Mouse (Mus musculus): Measurements from ENCODE around the gene Atl1. TPM values are rescaled to one million over a fixed set of nuclear protein-coding genes. Genes with fewer than 3 reads are reported as not detected.

The Atl1 gene
- polyA plus RNA-seq, 1 experiment: 0.50 TPM

GRCm38 (mm10) chr12:69985546-69985945 lies 93.1 kb downstream of the Atl1 start:
- no peaks in the 10 kb centered on the region for H3K4me1 ChIP-seq (ENCODE audit: control insufficient read depth, insufficient read depth, low read length)
- H3K4me3 ChIP-seq (replicated peaks; ENCODE audit: control insufficient read depth, low read depth, low read length): no peak overlapping the region
- H3K27ac ChIP-seq (ENCODE audit: control insufficient read depth, insufficient read depth, low read depth, low read length, poor library complexity): no peak overlapping the region
- 35% methylated on average over 4 of the region's 4 CpGs for WGBS
- TF ChIP-seq CTCF (IDR thresholded peaks at IDR 0.05; ENCODE audit: control insufficient read depth, insufficient read depth, low read length) (no peak), POLR2A (IDR thresholded peaks at IDR 0.05; ENCODE audit: borderline replicate concordance, control insufficient read depth, low read depth, low read length) (no peak)

DNA sequence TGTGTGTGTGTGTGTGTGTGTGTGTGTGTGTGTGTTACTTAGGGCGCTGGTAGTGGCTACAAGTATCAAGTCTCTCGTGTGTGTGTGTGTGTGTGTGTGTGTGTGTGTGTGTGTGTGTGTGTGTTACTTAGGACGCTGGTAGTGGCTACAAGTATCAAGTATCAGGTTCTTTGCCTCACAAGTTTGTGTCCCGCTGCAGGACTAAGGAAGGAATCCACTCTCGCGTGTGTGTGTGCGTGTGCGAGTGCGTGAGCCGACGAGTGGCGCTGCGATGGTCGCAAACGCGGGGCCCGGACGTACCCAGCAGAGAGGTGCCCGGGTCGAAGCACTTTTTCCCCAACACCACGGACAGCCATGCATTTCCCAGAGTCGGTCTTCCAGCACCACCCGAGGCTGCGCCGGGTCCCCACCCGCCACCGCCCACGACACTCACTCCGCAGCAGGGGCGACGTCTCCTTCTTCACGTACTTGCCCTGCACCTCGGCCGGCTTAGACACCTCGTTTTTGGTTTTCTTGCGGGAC lies 93.9 kb downstream of the Atl1 start:
- Histone ChIP-seq H3K4me3 (replicated peaks; ENCODE audit: control insufficient read depth, low read depth, low read length) (peak overlapping the region; percentile 99), H3K27ac (ENCODE audit: control insufficient read depth, insufficient read depth, low read depth, low read length, poor library complexity) (peak overlapping the region; percentile 93), H3K4me1 (ENCODE audit: control insufficient read depth, insufficient read depth, low read length) (no peaks in the 10 kb centered on the region)
- TF ChIP-seq POLR2A (IDR thresholded peaks at IDR 0.05; ENCODE audit: borderline replicate concordance, control insufficient read depth, low read depth, low read length): no peak
- no peak for TF ChIP-seq CTCF (IDR thresholded peaks at IDR 0.05; ENCODE audit: control insufficient read depth, insufficient read depth, low read length)
- under 1% methylated on average over 35 of the region's 36 CpGs for WGBS

- Histone ChIP-seq H3K27ac (ENCODE audit: control insufficient read depth, insufficient read depth, low read depth, low read length, poor library complexity) (peak within 1 kb of the TSS; percentile 93), H3K4me1 (ENCODE audit: control insufficient read depth, insufficient read depth, low read length) (no peaks in the 10 kb centered on the region), H3K4me3 (replicated peaks; ENCODE audit: control insufficient read depth, low read depth, low read length) (peak within 1 kb of the TSS; percentile 99)
- peak; percentile 63; the same call in 1 of the 2 replicates for TF ChIP-seq POLR2A (IDR thresholded peaks at IDR 0.05; ENCODE audit: borderline replicate concordance, control insufficient read depth, low read depth, low read length)
- TF ChIP-seq CTCF (IDR thresholded peaks at IDR 0.05; ENCODE audit: control insufficient read depth, insufficient read depth, low read length): no peak
- WGBS: under 1% methylated on average over 89 of the region's 102 CpGs
These were observed 94.5 kb downstream of the Atl1 start, which contains the start of gene Sav1 for GRCm38 (mm10) chr12:69986786-69987497. Gene Sav1 (minus strand): TSS chr12:69987002.

- H3K4me3 ChIP-seq (replicated peaks; ENCODE audit: control insufficient read depth, low read depth, low read length): no peak overlapping the region
- 71% methylated on average over 3 of the region's 3 CpGs for WGBS
- H3K4me1 ChIP-seq (ENCODE audit: control insufficient read depth, insufficient read depth, low read length): no peaks in the 10 kb centered on the region; the same call in 1 of the 2 replicates
- H3K27ac ChIP-seq (ENCODE audit: control insufficient read depth, insufficient read depth, low read depth, low read length, poor library complexity): no peak overlapping the region
- TF ChIP-seq POLR2A (IDR thresholded peaks at IDR 0.05; ENCODE audit: borderline replicate concordance, control insufficient read depth, low read depth, low read length) (no peak), CTCF (IDR thresholded peaks at IDR 0.05; ENCODE audit: control insufficient read depth, insufficient read depth, low read length) (no peak)
These were observed 103.0 kb downstream of the Atl1 start for GRCm38 (mm10) chr12:69995382-69995781.

DNA sequence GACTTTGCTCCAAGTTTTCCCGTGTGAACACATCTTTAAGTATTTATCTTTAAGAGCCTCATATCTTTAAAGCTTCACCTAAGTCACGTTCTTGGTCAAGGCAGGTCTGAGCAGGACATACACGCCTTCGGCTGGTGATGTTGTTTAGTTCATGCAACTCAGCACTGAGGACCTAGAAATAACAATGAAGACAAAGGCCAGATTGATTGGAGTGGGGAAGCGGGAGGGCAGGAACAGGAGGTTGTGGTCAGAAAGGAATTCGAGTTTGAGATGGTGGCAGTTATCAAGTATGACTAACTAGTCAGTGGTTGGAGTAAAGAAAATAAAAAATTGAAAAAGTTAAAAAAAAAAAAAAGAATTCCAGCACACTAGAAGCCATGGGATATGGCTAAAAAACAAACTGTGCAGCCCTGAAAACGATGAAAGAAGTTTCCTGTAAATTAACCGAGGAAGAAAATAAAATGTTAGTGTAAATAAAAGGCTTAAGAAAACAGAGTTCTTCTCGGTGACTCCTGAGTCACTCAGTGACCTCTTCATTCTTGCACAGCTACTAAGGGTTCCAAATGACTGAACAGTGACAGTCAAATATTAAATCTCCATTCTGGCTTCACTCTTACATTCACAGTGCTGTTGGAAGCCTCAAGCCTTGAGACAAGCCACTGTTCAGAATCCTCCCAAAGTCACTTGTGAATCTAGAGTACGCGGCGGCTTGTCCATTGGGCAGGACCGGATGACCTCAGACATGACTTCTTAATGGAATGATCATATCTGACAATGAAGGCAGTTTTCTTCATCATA lies 106.0 kb downstream of the Atl1 start:
- no peaks in the 10 kb centered on the region; the same call in 1 of the 2 replicates for H3K4me1 ChIP-seq (ENCODE audit: control insufficient read depth, insufficient read depth, low read length)
- no peak for TF ChIP-seq POLR2A (IDR thresholded peaks at IDR 0.05; ENCODE audit: borderline replicate concordance, control insufficient read depth, low read depth, low read length)
- TF ChIP-seq CTCF (IDR thresholded peaks at IDR 0.05; ENCODE audit: control insufficient read depth, insufficient read depth, low read length): no peak
- no peak overlapping the region for H3K27ac ChIP-seq (ENCODE audit: control insufficient read depth, insufficient read depth, low read depth, low read length, poor library complexity)

DNA sequence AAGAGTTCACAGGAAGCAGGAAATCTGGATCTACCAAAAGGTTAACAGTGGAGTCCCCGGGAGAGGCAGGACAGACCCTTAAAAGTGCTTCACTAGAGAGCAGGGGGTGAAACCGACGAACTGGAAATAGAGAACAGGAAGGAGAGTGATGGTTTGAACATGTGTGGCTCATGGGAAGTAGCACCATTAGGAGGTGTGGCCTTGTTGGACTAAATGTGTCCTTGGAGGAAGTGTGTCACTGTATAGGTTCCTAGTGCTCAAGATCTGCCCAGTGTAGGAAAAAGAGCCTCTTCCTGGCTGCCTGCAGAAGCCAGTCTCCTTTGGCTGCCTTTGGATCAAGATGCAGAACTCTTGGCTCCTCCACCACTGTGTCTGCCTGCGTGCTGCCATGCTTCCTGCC lies 112.7 kb downstream of the Atl1 start:
- Histone ChIP-seq H3K4me3 (replicated peaks; ENCODE audit: control insufficient read depth, low read depth, low read length) (no peak overlapping the region), H3K27ac (ENCODE audit: control insufficient read depth, insufficient read depth, low read depth, low read length, poor library complexity) (no peak overlapping the region), H3K4me1 (ENCODE audit: control insufficient read depth, insufficient read depth, low read length) (peaks cover 2% of the 10 kb centered on the region; the same call in 1 of the 2 replicates)
- WGBS: 51% methylated on average over 4 of the region's 4 CpGs
- TF ChIP-seq POLR2A (IDR thresholded peaks at IDR 0.05; ENCODE audit: borderline replicate concordance, control insufficient read depth, low read depth, low read length): no peak
- no peak for TF ChIP-seq CTCF (IDR thresholded peaks at IDR 0.05; ENCODE audit: control insufficient read depth, insufficient read depth, low read length)

More for the DNA sequence above, 106.0 kb downstream of the Atl1 start:
- no peak overlapping the region for H3K4me3 ChIP-seq (replicated peaks; ENCODE audit: control insufficient read depth, low read depth, low read length)
- WGBS: 70% methylated on average over 13 of the region's 13 CpGs

DNA sequence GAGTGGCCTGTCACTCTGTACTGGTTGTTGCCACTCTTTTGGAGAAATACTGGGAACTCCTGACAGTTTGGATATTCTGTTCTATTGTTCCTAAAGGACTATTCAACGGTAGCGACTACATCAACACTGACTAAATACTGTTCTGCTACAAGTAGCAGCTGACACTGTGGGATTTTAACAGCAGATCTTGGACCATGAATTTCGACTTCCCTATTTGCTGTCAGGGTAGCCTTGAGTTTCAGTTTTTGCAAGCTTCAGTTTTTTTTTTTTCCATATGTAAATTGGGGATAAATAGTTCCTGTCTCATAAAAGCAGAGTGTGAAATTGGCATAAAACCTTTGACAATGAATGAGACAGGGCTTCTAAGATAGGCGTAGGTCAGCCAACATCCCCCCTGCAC lies 117.9 kb downstream of the Atl1 start:
- WGBS: 76% methylated on average over 4 of the region's 4 CpGs
- TF ChIP-seq POLR2A (IDR thresholded peaks at IDR 0.05; ENCODE audit: borderline replicate concordance, control insufficient read depth, low read depth, low read length) (no peak), CTCF (IDR thresholded peaks at IDR 0.05; ENCODE audit: control insufficient read depth, insufficient read depth, low read length) (no peak)
- no peak overlapping the region for H3K27ac ChIP-seq (ENCODE audit: control insufficient read depth, insufficient read depth, low read depth, low read length, poor library complexity)
- no peak overlapping the region for H3K4me3 ChIP-seq (replicated peaks; ENCODE audit: control insufficient read depth, low read depth, low read length)
- peaks cover 3% of the 10 kb centered on the region; the same call in 1 of the 2 replicates for H3K4me1 ChIP-seq (ENCODE audit: control insufficient read depth, insufficient read depth, low read length)

DNA sequence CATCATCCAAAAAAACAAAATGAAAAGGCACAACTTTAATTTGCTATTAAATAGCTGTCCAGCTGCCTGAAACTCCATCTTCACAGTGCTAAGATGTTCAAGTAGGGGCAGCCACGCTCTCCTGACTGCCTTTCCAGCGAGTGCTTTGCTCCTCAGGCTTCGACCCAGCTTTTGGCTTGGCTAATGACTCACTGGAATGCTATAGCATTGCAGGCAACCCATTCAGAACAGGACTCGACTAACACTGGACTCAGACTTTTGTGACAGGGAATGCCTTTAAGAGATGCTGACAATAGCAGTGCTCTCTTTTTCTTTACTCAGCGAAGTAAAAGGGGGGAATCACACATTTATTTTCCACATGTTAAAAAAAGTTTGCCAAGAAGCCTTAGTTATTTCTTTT lies 119.3 kb downstream of the Atl1 start:
- Histone ChIP-seq H3K27ac (ENCODE audit: control insufficient read depth, insufficient read depth, low read depth, low read length, poor library complexity) (no peak overlapping the region), H3K4me3 (replicated peaks; ENCODE audit: control insufficient read depth, low read depth, low read length) (no peak overlapping the region), H3K4me1 (ENCODE audit: control insufficient read depth, insufficient read depth, low read length) (peaks cover 3% of the 10 kb centered on the region; the same call in 1 of the 2 replicates)
- WGBS: 82% methylated on average over 5 of the region's 5 CpGs
- TF ChIP-seq POLR2A (IDR thresholded peaks at IDR 0.05; ENCODE audit: borderline replicate concordance, control insufficient read depth, low read depth, low read length): no peak
- TF ChIP-seq CTCF (IDR thresholded peaks at IDR 0.05; ENCODE audit: control insufficient read depth, insufficient read depth, low read length): no peak

All from bone marrow, adult 2 months (tissue).